Mouse (Mus musculus): ENCODE results near the gene Olfr1145. TPM values are rescaled to one million over a fixed set of nuclear protein-coding genes. Genes with fewer than 3 reads are reported as not detected.

The Olfr1145 gene
- not detected in 2 replicates for polyA plus RNA-seq (2012; rRNA removed)

DNA sequence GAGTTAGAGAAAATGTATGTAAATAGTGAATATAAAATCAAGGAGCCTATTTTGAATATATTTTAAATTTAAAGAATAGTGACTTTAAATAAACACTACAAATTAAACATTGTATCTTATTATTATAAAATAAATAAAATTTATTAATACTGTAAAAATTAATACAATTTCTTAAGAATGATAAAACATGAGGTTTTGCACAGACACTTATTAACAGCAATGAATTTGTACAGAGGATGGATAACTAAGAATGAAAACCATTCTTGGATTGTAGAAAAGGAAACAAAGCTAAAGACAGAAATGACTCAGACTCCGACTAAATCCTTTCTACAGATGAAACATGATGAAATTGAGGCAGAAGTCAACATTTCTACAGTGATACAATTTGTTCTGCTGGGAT lies at the start of gene Olfr1145:
Gene Olfr1145 (plus strand): TSS at position 301 of the 400 bp plus-strand sequence.

DNA sequence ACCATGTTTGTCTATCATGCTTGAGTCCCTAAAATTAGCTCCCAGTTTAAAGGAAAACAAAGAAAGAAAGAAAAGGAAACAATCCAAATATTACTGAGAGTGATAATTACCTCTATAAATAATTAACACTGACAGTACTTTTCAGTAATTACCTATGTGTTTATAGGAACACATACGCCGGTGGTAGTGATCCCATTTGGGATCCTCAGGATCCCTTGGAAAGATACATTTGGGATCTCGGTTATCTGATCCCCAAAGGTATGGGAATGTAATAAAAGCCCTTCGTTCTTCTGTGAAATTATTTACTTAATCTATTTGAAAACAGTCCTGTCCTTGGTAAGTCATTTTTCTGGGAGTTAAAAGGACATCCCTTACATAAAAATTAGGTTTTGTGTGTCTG lies 30.4 kb upstream of the Olfr1145 start, which contains the start of gene Olfr152:
Gene Olfr152 (plus strand): TSS at position 301 of the 400 bp plus-strand sequence.

DNA sequence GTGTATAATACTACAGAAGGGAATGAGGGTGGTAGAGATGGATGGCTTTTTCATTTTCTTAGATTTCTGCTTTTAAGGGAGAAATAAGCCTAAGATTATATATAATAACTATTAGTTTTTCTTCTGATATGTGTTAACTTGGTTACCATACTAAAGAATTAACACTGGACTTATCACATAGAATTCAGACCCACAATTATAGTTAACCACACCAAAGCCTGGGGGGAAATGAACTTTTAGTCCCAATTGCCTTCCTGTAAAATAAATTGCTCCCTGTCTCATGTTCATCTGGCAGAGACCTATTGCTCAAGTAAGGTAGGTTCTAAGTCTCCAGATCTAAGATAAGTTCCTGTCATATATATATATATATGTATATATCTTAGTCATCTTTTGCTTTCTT lies 9.3 kb upstream of the Olfr1145 start, which contains the start of gene Olfr1143:
Gene Olfr1143 (plus strand): TSS at position 301 of the 400 bp plus-strand sequence.

DNA sequence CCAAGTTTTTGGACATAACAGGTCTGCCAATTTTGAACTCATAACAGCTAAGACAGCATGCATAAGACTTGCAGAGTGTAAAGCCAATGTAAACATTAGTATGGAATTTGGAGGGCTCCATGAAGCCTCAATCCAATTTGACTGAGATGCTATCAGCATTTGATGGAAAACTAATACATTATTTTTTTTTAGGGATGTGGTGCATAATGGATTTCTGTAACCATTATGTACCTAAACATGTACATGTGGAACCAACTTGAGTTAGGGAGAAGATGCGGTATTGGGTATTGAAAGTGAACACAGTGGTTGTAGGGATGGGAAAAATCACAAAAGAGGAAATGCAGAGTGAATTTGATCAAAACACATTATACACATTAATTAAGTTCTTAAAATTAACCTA lies 20.6 kb downstream of the Olfr1145 start, which contains the start of gene Olfr1148:
Gene Olfr1148 (plus strand): TSS at position 301 of the 400 bp plus-strand sequence.

DNA sequence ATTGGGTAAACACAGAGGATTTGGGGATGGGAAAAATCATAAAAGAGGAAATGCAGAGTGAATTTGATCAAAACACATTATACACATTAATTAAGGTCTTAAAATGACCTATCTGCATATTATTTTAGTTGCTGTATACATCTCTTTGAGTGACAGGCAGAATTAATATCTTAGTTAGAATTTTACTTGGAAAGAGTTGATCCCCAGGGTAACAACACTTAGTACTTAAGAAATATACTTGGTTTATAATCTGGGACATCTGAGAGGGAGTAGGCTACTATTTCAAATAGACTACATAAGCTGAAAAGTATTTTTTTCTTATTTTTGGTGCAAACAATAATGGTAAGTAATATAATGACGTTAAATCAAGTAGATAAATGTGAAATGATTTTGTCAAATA lies 34.1 kb downstream of the Olfr1145 start, which contains the start of gene Olfr1150-ps1:
Gene Olfr1150-ps1 (plus strand): TSS at position 301 of the 400 bp plus-strand sequence.

DNA sequence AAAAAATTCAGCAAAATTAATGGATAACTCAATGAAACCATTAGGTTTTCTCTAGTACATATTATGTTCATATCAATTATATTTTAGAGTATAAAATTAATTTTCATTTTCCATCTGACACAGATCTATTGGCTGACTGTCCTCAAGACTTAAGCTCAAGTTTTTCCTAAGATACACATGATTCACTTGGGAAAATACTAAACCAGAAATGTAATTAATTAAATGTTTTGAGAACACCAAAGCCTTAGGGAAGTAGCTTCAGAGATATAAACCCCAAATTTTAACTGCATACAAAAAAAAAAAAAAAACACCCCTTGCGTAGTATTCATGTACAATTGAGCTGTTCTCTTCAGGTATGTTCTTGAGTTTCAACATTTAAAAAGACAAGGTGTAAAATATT lies 45.9 kb downstream of the Olfr1145 start, which contains the start of gene Olfr1151:
Gene Olfr1151 (plus strand): TSS at position 301 of the 400 bp plus-strand sequence.

Other genes starting within 250 kb of the Olfr1145 start
- not detected in 2 replicates for gene Olfr1129, start 235.9 kb upstream of the Olfr1145 start, polyA plus RNA-seq (2012; rRNA removed)
- not detected in 2 replicates for gene Olfr1130, start 203.6 kb upstream of the Olfr1145 start, polyA plus RNA-seq (2012; rRNA removed)
- gene Olfr1131, start 182.7 kb upstream of the Olfr1145 start, polyA plus RNA-seq (2012; rRNA removed): not detected in 2 replicates
- gene Olfr1132, start 172.3 kb upstream of the Olfr1145 start, polyA plus RNA-seq (2012; rRNA removed): not detected in 2 replicates
- gene Olfr1133, start 162.4 kb upstream of the Olfr1145 start, polyA plus RNA-seq (2012; rRNA removed): not detected in 2 replicates
- not detected in 2 replicates for gene Olfr1134, start 151.4 kb upstream of the Olfr1145 start, polyA plus RNA-seq (2012; rRNA removed)
- gene Olfr1135, start 136.2 kb upstream of the Olfr1145 start, polyA plus RNA-seq (2012; rRNA removed): not detected in 2 replicates
- not detected in 2 replicates for gene Olfr1136, start 115.9 kb upstream of the Olfr1145 start, polyA plus RNA-seq (2012; rRNA removed)
- not detected in 2 replicates for gene Olfr1137, start 96.6 kb upstream of the Olfr1145 start, polyA plus RNA-seq (2012; rRNA removed)
- not detected in 2 replicates for gene Olfr1138, start 69.8 kb upstream of the Olfr1145 start, polyA plus RNA-seq (2012; rRNA removed)
- gene Olfr1140, start 66.1 kb upstream of the Olfr1145 start, polyA plus RNA-seq (2012; rRNA removed): not detected in 2 replicates
- gene Olfr1141, start 55.8 kb upstream of the Olfr1145 start, polyA plus RNA-seq (2012; rRNA removed): not detected in 2 replicates
- not detected in 2 replicates for gene Olfr152, start 30.3 kb upstream of the Olfr1145 start, polyA plus RNA-seq (2012; rRNA removed)
- gene Olfr1143, start 9.2 kb upstream of the Olfr1145 start, polyA plus RNA-seq (2012; rRNA removed): not detected in 2 replicates
- gene Olfr1148, start 20.7 kb downstream of the Olfr1145 start, polyA plus RNA-seq (2012; rRNA removed): not detected in 2 replicates
- gene Olfr1150-ps1, start 34.2 kb downstream of the Olfr1145 start, polyA plus RNA-seq (2012; rRNA removed): not detected in 2 replicates
- gene Olfr1151, start 46.0 kb downstream of the Olfr1145 start, polyA plus RNA-seq (2012; rRNA removed): not detected in 2 replicates
- gene Olfr1152, start 56.7 kb downstream of the Olfr1145 start, polyA plus RNA-seq (2012; rRNA removed): not detected in 2 replicates
- gene Olfr1153, start 85.1 kb downstream of the Olfr1145 start, polyA plus RNA-seq (2012; rRNA removed): not detected in 2 replicates
- not detected in 2 replicates for gene Olfr1154, start 95.3 kb downstream of the Olfr1145 start, polyA plus RNA-seq (2012; rRNA removed)
- gene Olfr1155, start 135.3 kb downstream of the Olfr1145 start, polyA plus RNA-seq (2012; rRNA removed): not detected in 2 replicates
- gene Olfr1156, start 143.3 kb downstream of the Olfr1145 start, polyA plus RNA-seq (2012; rRNA removed): not detected in 2 replicates
- gene Olfr1157, start 158.5 kb downstream of the Olfr1145 start, polyA plus RNA-seq (2012; rRNA removed): not detected in 2 replicates
- not detected in 2 replicates for gene Olfr74, start 164.8 kb downstream of the Olfr1145 start, polyA plus RNA-seq (2012; rRNA removed)
- not detected in 2 replicates for gene Olfr1158, start 180.3 kb downstream of the Olfr1145 start, polyA plus RNA-seq (2012; rRNA removed)
- not detected in 2 replicates for gene Olfr1160, start 198.4 kb downstream of the Olfr1145 start, polyA plus RNA-seq (2012; rRNA removed)
- not detected in 2 replicates for gene Olfr1161, start 213.0 kb downstream of the Olfr1145 start, polyA plus RNA-seq (2012; rRNA removed)
- gene Olfr73, start 227.9 kb downstream of the Olfr1145 start, polyA plus RNA-seq (2012; rRNA removed): not detected in 2 replicates
- not detected in 2 replicates for gene Olfr1162, start 241.3 kb downstream of the Olfr1145 start, polyA plus RNA-seq (2012; rRNA removed)